Mouse (Mus musculus): Measurements from ENCODE around the gene Nom1.

DNA sequence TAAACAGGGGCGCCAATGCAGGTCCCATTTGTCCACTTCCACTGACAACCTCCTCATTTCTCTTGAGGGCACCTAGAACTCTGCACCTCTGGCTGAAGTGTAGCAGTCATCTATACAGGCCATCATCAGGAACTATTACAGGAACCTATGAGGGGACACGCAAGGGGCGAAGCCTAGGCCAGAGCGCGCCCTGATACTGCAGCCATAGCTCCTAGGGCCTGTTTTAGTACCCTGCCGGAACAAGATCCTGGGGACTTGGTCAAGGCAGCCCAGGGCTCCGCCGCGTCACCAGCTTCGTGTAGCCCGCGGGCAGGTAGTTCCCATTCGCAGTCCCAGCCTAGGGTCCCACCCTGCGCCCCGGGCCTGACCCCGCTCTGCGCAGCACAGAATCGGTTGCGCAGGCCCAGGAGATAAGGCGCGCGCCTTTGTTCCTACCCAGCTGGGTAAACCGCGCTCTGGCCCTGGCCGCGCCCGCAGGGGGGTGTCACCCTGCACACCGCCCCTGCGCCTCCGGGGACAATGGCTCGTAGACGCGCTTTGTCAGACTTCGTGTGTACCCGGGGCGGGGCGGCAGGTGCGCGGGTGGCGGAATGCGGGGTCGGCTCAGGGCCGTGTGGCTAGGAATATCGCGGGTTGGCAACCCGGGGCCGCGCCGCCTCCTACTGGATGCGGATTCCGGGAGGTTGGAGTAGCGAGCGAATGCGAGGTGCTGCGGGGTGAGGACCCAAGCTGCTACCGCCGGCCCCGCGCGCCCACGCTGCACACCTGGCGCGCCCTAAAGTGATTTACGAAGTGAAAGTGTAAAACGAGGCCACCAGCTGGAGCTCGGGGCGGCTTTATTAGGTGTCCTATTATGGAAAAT, 33.3 kb downstream of the Nom1 start:
- TF ChIP-seq CTCF (IDR thresholded peaks at IDR 0.05; ENCODE audit: low read depth, low read length) (no peak), POLR2A (IDR thresholded peaks at IDR 0.05; ENCODE audit: extremely low read depth, insufficient read depth, low read length) (no peak)

Measured in liver, adult 2 months (tissue).